Mouse (Mus musculus): ENCODE measurements around the gene Plcb4.
"Not testable (repeated sequence)": the region's sequence is repeated elsewhere in the genome, so short reads cannot be mapped to it uniquely, and the experiment has no call there.

Gene Plcb4

GRCm38 (mm10) chr2:135883359-135883758 lies 224.5 kb downstream of the Plcb4 start:
- ATAC-seq (ENCODE audit: insufficient number of reproducible peaks, low FRiP score, low TSS enrichment) = no peak

GRCm38 (mm10) chr2:135884534-135885180 lies 225.8 kb downstream of the Plcb4 start:
- no peak for ATAC-seq (ENCODE audit: insufficient number of reproducible peaks, low FRiP score, low TSS enrichment)

DNA sequence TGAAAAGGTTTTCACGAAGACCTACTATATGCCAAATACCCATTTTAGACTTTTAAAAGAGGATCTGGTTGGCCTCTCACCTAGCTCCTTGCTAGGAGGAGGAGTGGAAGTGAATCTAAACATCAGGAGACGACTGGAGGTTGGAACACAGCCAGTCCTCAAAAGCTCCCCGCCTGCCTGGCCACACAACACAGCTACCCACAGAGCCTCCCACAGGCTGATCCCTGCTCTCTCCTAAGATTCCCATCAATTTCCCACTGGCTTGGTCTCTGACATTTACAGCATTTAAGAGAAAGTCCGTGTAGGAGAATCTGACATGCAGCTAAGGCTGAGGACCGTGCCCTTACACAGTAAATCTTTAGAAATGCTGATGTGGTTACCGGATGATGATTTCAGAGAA lies 226.8 kb downstream of the Plcb4 start:
- ATAC-seq (ENCODE audit: insufficient number of reproducible peaks, low FRiP score, low TSS enrichment) = no peak

DNA sequence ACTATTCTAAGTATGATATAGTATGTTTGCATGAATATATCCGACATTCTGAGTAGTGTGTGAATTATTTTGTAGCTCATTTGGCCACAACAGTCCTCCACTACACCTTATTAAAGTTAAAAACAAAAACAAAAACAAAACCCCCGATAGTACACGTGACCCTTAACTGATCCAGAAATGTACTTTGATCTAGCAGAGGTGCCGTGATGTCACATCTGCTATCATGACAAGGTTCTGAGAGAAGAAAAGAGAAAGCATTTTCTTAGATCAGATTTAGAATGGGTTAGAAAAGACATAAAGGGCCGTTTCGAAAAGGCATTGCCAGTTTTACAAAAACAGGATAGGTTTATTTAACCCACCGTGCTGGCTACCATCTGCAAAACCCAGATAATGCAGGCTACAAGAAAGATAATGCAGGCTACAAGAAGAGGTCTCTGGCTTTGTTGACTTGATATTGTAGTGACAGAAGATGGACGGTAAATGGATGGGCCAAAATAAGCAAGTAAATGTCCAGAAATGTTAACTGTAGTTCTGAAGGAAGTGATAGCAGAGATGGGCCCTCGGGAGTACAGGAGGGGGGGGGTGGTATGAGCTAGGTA lies 227.4 kb downstream of the Plcb4 start:
- ATAC-seq (ENCODE audit: insufficient number of reproducible peaks, low FRiP score, low TSS enrichment) = no peak

DNA sequence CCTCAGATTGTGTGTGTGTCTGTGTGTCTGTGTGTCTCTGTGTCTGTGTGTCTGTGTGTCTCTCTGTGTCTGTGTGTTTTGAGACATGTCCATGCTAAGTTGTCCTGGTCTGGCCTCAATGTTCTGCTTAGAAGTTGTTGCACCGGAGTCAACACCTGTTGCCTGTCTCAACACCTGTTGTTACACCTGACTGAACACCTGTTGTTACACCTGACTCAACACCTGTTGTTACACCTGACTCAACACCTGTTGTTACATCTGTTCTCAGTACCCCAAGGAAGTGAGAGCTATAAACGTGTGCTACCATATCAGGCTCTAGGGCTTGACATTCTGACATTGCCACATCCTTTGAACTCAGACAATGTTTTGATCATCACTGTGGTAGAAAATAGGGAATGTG lies 229.0 kb downstream of the Plcb4 start:
- ATAC-seq (ENCODE audit: insufficient number of reproducible peaks, low FRiP score, low TSS enrichment) = no peak

GRCm38 (mm10) chr2:135888206-135888605 lies 229.4 kb downstream of the Plcb4 start:
- peak; percentile 46; the same call in 1 of the 2 replicates for ATAC-seq (ENCODE audit: insufficient number of reproducible peaks, low FRiP score, low TSS enrichment)

GRCm38 (mm10) chr2:135888767-135889166 lies 230.0 kb downstream of the Plcb4 start:
- ATAC-seq (ENCODE audit: insufficient number of reproducible peaks, low FRiP score, low TSS enrichment) = no peak

DNA sequence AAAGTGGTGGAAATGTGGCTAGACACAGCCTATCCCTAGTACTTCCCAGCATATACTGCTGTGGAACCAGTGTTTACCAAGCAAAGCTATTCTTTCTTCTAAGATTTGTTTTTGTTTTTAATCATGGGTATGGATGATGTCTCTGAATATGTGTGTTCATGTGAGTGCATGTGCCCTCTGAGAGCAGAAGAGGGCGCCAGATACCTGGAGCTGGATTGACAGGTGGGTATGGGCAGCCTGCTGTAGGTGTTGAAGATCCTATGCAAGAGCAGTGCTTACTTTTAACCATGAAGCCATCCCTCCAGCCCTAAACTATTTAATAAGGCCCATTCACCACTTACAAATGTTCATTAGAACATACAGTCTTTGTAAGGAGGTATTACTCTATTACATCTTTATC lies 231.3 kb downstream of the Plcb4 start:
- ATAC-seq (ENCODE audit: insufficient number of reproducible peaks, low FRiP score, low TSS enrichment) = no peak

- no peak for ATAC-seq (ENCODE audit: insufficient number of reproducible peaks, low FRiP score, low TSS enrichment)
Observed at GRCm38 (mm10) chr2:135891097-135891496, 232.3 kb downstream of the Plcb4 start.

DNA sequence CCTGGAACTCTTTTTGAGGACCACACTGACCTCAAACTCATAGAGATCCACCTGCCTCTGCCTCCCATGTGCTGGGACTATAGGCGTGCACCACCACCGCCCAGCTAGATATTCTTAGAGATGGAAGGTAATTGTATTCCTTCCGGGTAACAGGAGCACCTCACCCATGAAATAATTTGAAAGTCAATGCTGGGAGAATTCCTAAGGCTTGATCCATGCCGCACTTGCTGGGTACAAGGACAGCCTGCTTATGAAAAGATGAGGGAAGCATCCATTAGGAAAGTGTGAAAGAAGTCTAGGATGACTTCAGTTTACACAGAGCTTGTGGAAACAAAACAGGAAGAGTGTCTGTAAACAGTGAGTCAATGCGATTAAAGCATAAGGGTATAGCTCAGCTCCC lies 232.9 kb downstream of the Plcb4 start:
- no peak for ATAC-seq (ENCODE audit: insufficient number of reproducible peaks, low FRiP score, low TSS enrichment)

DNA sequence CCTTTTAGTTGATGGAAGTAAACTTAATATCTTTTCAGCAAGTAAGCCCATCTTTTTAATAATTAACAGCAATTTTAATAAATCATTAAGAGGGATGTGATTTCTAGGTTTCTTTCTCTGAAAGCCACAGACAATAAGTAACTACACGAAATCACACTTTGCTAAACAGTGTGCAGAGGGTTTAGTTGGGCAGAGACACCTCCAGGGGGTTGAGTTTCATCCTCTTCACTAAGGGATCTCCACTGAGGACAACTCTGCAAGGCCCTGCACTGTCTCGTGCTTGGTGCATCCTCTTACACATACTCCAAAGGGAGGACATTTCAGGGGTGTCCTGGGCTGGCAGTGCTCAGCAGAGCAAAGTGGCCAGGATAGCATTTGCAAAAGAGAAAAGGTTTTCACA lies 235.8 kb downstream of the Plcb4 start:
- ATAC-seq (ENCODE audit: insufficient number of reproducible peaks, low FRiP score, low TSS enrichment) = no peak

DNA sequence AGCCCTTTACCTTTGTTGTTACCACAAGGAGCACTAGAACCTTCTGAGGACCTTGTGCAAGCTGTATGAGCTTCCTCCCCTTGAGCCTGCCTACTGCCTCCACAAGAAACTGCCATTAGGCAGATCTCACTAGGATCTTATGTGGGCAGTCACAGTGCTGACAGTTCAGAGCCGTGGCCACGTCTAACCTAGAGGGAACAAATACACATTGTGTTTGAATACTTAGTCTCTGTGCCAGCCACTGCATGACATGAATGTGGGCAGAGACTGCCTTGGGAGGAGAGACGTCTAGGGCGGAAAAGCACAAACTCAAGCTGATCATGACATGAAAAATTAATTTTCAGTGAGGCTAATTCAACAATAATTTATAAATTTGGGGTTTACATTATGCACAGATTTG lies 239.2 kb downstream of the Plcb4 start:
- no peak for ATAC-seq (ENCODE audit: insufficient number of reproducible peaks, low FRiP score, low TSS enrichment)

- ATAC-seq (ENCODE audit: insufficient number of reproducible peaks, low FRiP score, low TSS enrichment) = not testable (repeated sequence)
Observed at GRCm38 (mm10) chr2:135899931-135900330, 241.1 kb downstream of the Plcb4 start.

GRCm38 (mm10) chr2:135901015-135901414 lies 242.2 kb downstream of the Plcb4 start:
- no peak for ATAC-seq (ENCODE audit: insufficient number of reproducible peaks, low FRiP score, low TSS enrichment)

GRCm38 (mm10) chr2:135904262-135904661 lies 245.5 kb downstream of the Plcb4 start:
- ATAC-seq (ENCODE audit: insufficient number of reproducible peaks, low FRiP score, low TSS enrichment) = no peak

GRCm38 (mm10) chr2:135904791-135905190 lies 246.0 kb downstream of the Plcb4 start:
- no peak for ATAC-seq (ENCODE audit: insufficient number of reproducible peaks, low FRiP score, low TSS enrichment)

DNA sequence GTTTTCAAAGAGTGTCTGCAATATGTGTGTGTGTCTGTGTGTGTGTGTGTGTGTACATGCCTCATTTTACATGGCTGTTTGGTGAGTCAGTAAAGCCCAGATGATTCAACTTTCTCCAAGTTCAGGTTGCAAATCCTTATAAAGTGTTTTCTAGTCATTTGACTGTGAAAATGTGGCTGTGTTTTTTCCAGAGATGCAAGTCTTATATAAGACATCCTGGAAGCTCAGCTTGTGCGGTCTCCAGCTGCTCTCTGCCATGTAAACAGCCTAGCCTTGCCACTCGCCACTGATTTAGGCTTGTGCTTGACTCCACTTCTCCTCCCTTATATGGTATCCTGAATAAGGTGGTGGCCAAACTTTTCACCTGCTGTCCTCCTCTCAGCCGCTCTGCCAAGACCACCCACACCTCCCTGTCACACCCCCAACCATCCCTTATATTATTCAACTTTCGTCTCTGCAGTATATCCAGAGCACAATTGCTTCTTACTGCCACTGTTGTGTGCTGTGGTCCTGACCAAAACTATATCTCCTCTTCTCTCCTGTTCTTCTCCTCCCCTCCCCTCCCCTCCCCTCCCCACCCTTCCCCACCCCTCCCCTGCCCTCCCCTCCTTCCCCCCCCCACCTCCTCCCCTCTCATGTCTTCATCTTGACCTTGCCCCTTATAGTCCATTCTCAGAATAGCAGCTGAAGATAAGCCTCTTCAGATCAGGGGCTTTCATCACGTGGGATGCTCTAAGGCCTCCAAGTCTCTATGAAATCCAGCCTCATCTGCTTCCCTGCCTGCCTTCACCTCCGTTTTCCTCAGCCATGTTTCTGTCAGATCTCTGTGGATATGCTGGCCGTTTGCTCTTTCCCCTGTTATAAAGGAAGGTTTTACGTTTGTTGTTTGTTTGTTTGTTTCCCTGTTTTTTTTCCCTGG lies 255.8 kb downstream of the Plcb4 start:
- ATAC-seq (ENCODE audit: insufficient number of reproducible peaks, low FRiP score, low TSS enrichment) = 0 out of 2 replicates have a peak, but pooled peaks have one; percentile 43

DNA sequence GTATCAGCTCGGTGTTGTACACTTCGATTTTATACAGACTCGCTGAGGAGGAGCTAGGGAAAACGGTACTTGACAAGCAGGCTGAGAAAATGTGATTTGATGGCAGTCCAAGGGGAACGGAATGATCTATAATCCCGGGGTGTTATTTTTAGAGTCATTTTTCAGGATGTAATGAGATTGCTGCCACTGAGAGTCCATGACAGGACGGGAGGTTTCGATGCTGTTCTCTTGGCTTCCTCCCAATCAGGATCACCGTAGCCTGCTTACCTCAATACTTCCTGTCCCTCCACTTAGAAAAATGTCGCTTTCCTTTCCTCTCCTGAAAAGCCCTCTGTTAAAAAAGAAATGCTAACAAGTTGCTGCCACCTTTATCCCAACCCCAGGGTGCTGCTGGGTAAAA lies 257.1 kb downstream of the Plcb4 start:
- ATAC-seq (ENCODE audit: insufficient number of reproducible peaks, low FRiP score, low TSS enrichment) = no peak

GRCm38 (mm10) chr2:135917000-135917399 lies 258.2 kb downstream of the Plcb4 start:
- no peak for ATAC-seq (ENCODE audit: insufficient number of reproducible peaks, low FRiP score, low TSS enrichment)

DNA sequence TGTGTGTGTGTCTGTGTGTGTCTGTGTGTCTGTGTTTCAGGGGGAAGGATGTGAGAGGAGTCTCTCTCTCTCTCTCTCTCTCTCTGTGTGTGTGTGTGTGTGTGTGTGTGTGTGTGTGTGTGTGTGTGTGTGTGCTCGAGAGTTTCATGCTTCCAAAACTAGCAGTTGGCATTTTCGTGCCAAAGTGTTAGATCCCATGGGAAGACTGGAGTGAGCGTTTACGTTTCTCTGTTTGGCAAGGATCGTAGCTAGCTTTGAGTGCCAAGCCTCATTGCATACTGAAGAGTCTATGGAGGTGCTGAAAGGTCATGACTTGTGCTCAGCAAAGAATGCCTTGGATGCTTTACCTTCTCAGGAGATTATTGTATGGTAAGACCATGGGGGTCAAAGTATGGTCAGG lies 259.3 kb downstream of the Plcb4 start:
- no peak for ATAC-seq (ENCODE audit: insufficient number of reproducible peaks, low FRiP score, low TSS enrichment)

GRCm38 (mm10) chr2:135919641-135920040 lies 260.8 kb downstream of the Plcb4 start:
- ATAC-seq (ENCODE audit: insufficient number of reproducible peaks, low FRiP score, low TSS enrichment) = no peak
